Mouse (Mus musculus) midbrain, embryonic 16.5 days (tissue): Measurements from ENCODE around the gene Ddi2. TPM values are rescaled to one million over a fixed set of nuclear protein-coding genes. Genes with fewer than 3 reads are reported as not detected.

Experiments
- ATAC-seq: fragments of 200-750 bp; cut with Nextera tagmentation; 2 replicates; pipeline ENCODE4 v1.8.0; 2017; ENCODE audit warnings: moderate TSS enrichment
- H3K27ac ChIP-seq: fragments of 300-500 bp; sonication (generic); 2 replicates; pipeline ENCODE4 v1.5.1; 2014; ENCODE audit warnings: mild to moderate bottlenecking, low read length, mixed read lengths
- H3K27me3 ChIP-seq: fragments of 300-500 bp; sonication (generic); 2 replicates; pipeline ENCODE4 v1.6.1; 2014; ENCODE audit warnings: low read depth, low read length, mixed read lengths; ENCODE audit not compliant: control insufficient read depth, insufficient read depth
- H3K36me3 ChIP-seq: fragments of 300-500 bp; sonication (generic); 2 replicates; pipeline ENCODE4 v1.6.1; 2014; ENCODE audit warnings: mild to moderate bottlenecking, low read length, moderate library complexity, mixed read lengths; ENCODE audit not compliant: control insufficient read depth, insufficient read depth
- H3K4me1 ChIP-seq: fragments of 300-500 bp; sonication (generic); 2 replicates; pipeline ENCODE4 v1.6.1; 2014; ENCODE audit warnings: mild to moderate bottlenecking, low read length, mixed read lengths; ENCODE audit not compliant: control insufficient read depth, insufficient read depth
- H3K4me2 ChIP-seq: fragments of 300-500 bp; sonication (generic); 2 replicates; pipeline ENCODE4 v1.6.1; 2014; ENCODE audit warnings: mild to moderate bottlenecking, low read length, mixed read lengths
- H3K4me3 ChIP-seq: fragments of 300-500 bp; sonication (generic); 2 replicates; pipeline ENCODE4 v1.5.1; 2014; ENCODE audit warnings: low read depth, mild to moderate bottlenecking, low read length, moderate library complexity, mixed read lengths
- H3K9ac ChIP-seq: fragments of 300-500 bp; sonication (generic); 2 replicates; pipeline ENCODE4 v1.6.1; 2014; ENCODE audit warnings: low read depth, low read length, mixed read lengths
- H3K9me3 ChIP-seq: fragments of 300-500 bp; sonication (generic); replicated peaks from 2 replicates; pipeline ENCODE4 v1.6.1; 2014; ENCODE audit warnings: mild to moderate bottlenecking, low read length, mixed read lengths; ENCODE audit not compliant: control insufficient read depth, poor library complexity, severe bottlenecking
- WGBS: fragments of 180-500 bp; shearing (Covaris S2); extraction: QIAGEN DNeasy Blood & Tissue Kit; methylation state at CpG from one replicate; pipeline ENCODE4 v1.1.7; 2014; 5-methylcytosine and 5-hydroxymethylcytosine counted together
- polyA plus RNA-seq: library from polyadenylated mRNA; unstranded; fragments of >200 nt; fragmentation: Nextera tagmentation; extraction: Ambion mirVana; gene quantifications from 2 replicates; pipeline ENCODE4 v1.2.1, GENCODE M21; 2015

The Ddi2 gene
- polyA plus RNA-seq, 1 experiment from 2014 or later, result 10.0 TPM

DNA sequence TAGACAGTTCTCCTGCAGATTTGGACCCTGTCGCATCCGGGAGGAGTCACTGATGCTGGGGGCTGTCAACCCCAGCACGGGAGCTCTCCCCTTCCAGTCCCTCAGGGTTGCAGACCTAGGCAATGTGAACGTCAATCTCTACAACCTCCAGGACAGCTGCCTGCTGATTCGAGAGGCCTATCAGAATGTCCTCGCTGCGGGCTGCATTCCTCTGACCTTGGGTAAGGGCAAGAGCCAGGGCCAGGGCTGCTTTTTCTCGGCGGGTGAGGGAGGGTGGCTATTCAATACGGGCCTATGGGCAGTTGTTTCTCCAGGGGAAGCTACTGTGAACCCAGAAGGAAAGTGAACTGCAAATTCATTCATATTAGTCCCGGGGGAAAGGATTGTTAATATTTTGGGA is 26.3 kb upstream of the Ddi2 start:
- Histone ChIP-seq H3K4me3 (no peak overlapping the region), H3K9me3 (no peaks in the 10 kb centered on the region), H3K27ac (no peak overlapping the region), H3K27me3 (no peaks in the 10 kb centered on the region), H3K36me3 (no peaks in the 10 kb centered on the region), H3K9ac (no peak overlapping the region), H3K4me2 (no peak overlapping the region), H3K4me1 (no peaks in the 10 kb centered on the region)
- WGBS, result 44% methylated on average over 11 of the region's 11 CpGs
- ATAC-seq, result no peak

DNA sequence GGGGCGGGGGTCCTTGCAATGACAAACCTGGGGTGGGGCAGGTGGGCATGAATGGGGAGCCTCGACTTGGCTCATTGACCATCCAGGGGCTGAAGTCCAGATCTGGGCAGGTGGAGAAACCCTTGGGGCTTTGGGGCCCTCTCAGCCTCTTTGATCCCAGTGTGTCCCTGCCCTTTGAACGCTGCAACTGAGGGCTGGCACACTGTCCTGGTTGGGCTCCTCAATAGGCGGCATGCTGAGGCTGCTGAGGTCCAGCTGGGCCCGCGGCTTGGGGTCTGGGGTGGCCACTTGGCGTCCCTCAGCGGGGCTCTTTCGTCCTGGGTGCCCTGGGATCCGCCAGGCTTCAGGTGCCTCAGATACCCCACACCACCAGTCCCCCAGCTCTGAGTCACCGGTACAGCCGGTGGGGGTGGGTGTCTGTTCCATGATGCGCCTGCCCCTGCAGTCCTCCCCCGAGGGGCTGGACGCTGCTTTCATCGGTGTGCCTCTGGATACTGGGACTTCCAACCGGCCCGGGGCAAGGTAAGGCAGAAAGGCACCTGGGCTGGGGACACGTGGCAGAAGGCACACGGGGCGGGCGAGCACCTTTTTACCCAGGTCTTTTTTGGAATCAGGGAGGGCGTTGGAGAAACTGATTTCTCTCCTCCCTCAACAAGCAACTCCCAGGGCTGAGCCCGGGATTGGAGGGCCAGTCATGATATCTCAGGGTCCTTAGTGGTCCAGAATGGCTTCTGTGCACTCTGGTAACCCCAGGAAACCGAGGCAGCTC is 23.5 kb upstream of the Ddi2 start, which contains the start of gene Agmat:
Gene Agmat, plus strand, starts transcription at position 95 of the 769 bp plus-strand sequence.
- ATAC-seq, result no peak
- 21% methylated on average over 25 of the region's 25 CpGs for WGBS
- H3K36me3 ChIP-seq, result no peaks in the 10 kb centered on the region

DNA sequence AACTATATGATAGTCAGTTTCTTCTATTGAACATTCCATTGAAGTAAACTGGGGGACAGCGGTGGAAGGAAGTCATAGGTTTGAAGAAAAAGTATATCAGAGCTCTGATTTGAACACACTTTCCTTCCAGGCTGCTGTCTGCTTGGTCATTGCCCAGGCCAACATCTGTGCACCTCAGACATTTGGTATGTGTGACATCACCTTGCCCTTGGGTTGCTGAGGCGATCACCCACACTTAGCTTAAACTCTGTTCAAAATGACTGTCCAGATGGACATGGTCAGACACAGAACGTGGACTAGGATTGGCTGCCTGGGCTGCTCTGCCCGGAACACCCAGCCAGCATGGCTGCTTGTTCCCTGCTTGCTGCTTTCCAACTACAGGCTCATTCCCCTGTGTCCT is 19.2 kb upstream of the Ddi2 start:
- no peak for ATAC-seq
- H3K4me1 ChIP-seq, result no peaks in the 10 kb centered on the region
- H3K4me3 ChIP-seq, result no peak overlapping the region
- no peak overlapping the region for H3K4me2 ChIP-seq
- WGBS, result 84% methylated on average over 4 of the region's 4 CpGs
- H3K27ac ChIP-seq, result no peak overlapping the region
- no peak overlapping the region for H3K9ac ChIP-seq
- no peaks in the 10 kb centered on the region for H3K27me3 ChIP-seq
- no peaks in the 10 kb centered on the region for H3K9me3 ChIP-seq
- no peaks in the 10 kb centered on the region for H3K36me3 ChIP-seq

More for the DNA sequence above, 23.5 kb upstream of the Ddi2 start, which contains the start of gene Agmat:
- no peaks in the 10 kb centered on the region for H3K27me3 ChIP-seq
- H3K27ac ChIP-seq, result no peak within 1 kb of the TSS
- no peak within 1 kb of the TSS for H3K9ac ChIP-seq
- H3K4me3 ChIP-seq, result no peak within 1 kb of the TSS
- no peaks in the 10 kb centered on the region for H3K9me3 ChIP-seq
- no peaks in the 10 kb centered on the region for H3K4me1 ChIP-seq
- no peak within 1 kb of the TSS for H3K4me2 ChIP-seq

DNA sequence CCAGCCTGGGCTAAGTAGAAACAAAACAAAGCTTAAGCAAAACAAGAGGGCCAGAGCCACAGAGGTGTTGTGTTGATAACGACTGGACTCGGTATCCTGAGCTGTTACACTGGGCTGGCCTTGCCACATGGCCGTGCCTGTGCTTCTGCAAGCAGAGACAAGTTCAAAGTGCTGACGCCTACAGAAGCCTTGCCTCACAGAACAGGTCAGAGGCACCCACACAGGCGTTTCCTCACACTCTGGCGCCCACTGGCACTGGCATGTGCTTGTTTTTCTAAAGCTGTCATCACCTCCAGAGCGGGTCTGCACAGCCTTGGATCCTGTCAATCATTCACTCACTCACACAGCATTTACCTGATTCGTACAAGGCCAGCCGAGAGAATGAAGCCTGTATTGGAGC is 18.6 kb upstream of the Ddi2 start:
- Histone ChIP-seq H3K9ac (no peak overlapping the region), H3K4me3 (no peak overlapping the region), H3K4me1 (no peaks in the 10 kb centered on the region), H3K4me2 (no peak overlapping the region), H3K27ac (no peak overlapping the region), H3K27me3 (no peaks in the 10 kb centered on the region), H3K9me3 (no peaks in the 10 kb centered on the region), H3K36me3 (no peaks in the 10 kb centered on the region)
- no peak for ATAC-seq
- 75% methylated on average over 9 of the region's 9 CpGs for WGBS

DNA sequence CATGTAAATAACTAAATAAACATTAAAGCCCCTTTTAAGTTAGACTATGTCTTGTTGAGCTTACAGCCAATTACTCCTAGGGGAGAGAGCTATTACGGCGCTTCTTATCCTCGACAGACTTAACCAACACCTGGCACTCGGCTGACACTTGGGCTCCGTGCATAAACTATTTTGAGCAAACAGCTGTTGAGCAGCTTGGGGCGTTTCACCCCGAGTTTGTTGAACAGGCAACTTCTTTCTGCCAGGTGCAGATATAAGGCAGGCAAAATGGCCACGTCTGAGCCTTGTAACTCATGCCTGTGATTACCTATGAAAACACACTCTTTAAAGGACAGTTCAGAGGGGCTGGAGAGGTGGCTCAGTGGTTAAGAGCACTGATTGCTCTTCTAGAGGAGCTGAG is 14.8 kb upstream of the Ddi2 start:
- whole genome bisulfite sequencing, result 81% methylated on average over 8 of the region's 8 CpGs
- Histone ChIP-seq H3K9ac (no peak overlapping the region), H3K27me3 (no peaks in the 10 kb centered on the region), H3K27ac (no peak overlapping the region), H3K4me3 (no peak overlapping the region), H3K36me3 (no peaks in the 10 kb centered on the region), H3K4me1 (peaks cover 9% of the 10 kb centered on the region; the same call in 1 of the 2 replicates), H3K4me2 (no peak overlapping the region), H3K9me3 (no peaks in the 10 kb centered on the region)
- ATAC-seq, result no peak

DNA sequence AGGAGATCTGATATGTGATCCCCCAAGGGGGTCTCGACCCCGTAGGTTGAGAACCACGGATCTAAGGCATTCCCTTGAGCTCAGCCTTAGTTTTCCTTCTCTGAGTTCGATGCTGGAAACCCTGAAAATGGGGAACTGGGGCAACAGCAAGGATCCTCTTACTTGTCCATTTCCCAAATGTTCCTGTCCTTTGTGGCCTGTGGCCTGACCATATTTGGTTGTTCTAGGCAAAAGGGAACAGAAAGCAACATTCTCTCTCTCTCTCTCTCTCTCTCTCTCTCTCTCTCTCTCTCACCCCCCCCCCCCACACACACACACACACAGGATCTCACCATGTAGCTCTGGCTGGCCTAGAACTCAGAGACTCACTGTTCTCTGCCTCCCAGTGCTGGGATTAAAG is 13.6 kb upstream of the Ddi2 start:
- Histone ChIP-seq H3K4me2 (no peak overlapping the region), H3K4me3 (no peak overlapping the region), H3K9me3 (no peaks in the 10 kb centered on the region), H3K27me3 (no peaks in the 10 kb centered on the region), H3K27ac (no peak overlapping the region), H3K9ac (no peak overlapping the region), H3K4me1 (peaks cover 9% of the 10 kb centered on the region; the same call in 1 of the 2 replicates), H3K36me3 (no peaks in the 10 kb centered on the region)
- ATAC-seq, result no peak
- 67% methylated on average over 4 of the region's 4 CpGs for WGBS

DNA sequence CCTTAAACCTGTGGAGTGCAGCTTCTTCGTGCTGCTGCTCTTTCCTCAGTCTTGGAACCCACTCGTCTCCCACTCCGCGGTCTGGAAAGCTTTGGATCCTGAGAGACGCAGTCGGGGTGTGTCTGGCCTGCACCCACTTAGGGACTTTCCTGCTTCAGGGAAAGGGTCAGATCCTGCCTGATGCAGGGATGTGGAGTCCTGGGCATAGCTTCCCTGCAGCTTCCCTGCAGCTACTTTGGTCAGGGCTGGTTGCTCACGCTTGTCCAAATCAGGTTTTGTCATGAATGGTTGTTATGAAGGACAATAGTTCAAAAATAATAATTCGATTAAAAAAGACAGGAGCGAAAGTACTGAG is 12.0 kb upstream of the Ddi2 start:
- Histone ChIP-seq H3K4me2 (peak overlapping the region; percentile 86), H3K4me1 (peaks cover 9% of the 10 kb centered on the region; the same call in 1 of the 2 replicates), H3K9ac (peak overlapping the region; percentile 59; the same call in 1 of the 2 replicates), H3K27ac (peak overlapping the region; percentile 58), H3K27me3 (no peaks in the 10 kb centered on the region), H3K36me3 (no peaks in the 10 kb centered on the region), H3K9me3 (no peaks in the 10 kb centered on the region), H3K4me3 (peak overlapping the region; percentile 44)
- ATAC-seq, result no peak
- 22% methylated on average over 9 of the region's 9 CpGs for WGBS

DNA sequence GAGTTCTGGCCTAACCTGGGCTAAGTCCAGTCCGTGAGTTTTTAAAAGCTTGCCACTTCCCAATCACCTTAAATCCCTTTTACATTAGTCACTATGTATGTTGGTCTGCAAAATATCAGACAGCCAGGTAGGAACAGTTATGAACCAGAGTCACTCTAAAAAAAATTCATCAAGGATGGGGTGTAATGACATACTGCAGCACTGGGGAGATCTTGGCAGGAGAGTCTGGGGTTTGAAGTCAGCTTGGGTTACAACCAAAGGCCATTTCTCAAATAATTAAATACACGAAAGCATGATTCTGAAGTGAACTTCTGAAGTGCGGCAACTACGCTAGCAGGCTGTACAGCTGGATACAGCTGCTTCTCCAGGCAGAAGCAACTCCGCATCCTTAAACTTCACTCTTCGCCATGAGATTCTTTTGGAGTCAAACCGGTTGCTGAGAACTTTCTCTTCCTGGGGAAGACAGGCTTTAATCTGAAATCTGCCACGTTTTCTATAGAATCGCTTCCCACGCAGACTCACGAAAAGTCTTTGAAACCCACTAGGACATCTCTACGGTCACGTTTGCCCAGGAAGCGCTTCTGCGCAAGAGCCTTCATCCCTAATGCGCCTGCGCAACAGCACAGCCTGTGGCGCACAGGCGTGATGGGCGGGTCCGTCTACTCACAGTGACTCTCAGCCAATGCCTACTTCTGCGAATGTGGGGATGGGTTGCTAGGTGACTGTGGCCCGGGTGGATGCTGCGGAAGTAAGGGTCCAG is 11.4 kb upstream of the Ddi2 start:
- H3K27ac ChIP-seq, result peak overlapping the region; percentile 58
- peak; percentile 99 for ATAC-seq
- WGBS, result 5% methylated on average over 24 of the region's 24 CpGs

DNA sequence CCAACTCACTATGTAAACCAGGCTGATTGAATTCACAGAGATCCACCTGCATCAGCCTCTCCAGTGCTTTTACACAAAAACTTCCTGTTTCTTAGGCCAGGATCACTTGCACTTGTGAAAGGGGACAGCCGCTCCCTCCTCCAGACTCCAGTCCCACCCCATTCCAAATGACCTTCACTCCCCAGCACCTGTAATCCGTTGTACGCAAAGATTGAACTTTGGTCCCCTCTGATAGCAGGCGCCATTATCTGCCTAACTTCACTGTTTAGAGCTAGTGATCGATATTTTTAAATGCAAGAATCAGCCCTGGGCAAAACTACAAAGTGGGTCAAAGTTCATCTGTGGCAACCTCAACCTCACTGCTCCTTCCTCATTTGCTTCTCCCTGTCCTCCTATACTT is 8.5 kb upstream of the Ddi2 start:
- Histone ChIP-seq H3K4me1 (peaks cover 9% of the 10 kb centered on the region; the same call in 1 of the 2 replicates), H3K4me2 (no peak overlapping the region), H3K9ac (no peak overlapping the region), H3K27ac (no peak overlapping the region), H3K36me3 (no peaks in the 10 kb centered on the region), H3K4me3 (no peak overlapping the region), H3K9me3 (no peaks in the 10 kb centered on the region), H3K27me3 (0 out of 2 replicates have a peak, but pooled peaks cover 2% of the 10 kb centered on the region)
- no peak for ATAC-seq
- 75% methylated on average over 5 of the region's 5 CpGs for WGBS

More for the DNA sequence above, 11.4 kb upstream of the Ddi2 start:
- H3K4me1 ChIP-seq, result peaks cover 9% of the 10 kb centered on the region; the same call in 1 of the 2 replicates
- no peaks in the 10 kb centered on the region for H3K9me3 ChIP-seq
- 0 out of 2 replicates have a peak, but pooled peaks cover 2% of the 10 kb centered on the region for H3K27me3 ChIP-seq
- H3K9ac ChIP-seq, result peak overlapping the region; percentile 59; the same call in 1 of the 2 replicates
- peak overlapping the region; percentile 86 for H3K4me2 ChIP-seq
- peak overlapping the region; percentile 44 for H3K4me3 ChIP-seq
- no peaks in the 10 kb centered on the region for H3K36me3 ChIP-seq
